In genomic region chr2:172807446-172807845, GRCm38 (mm10) we compare ENCODE assay signal across 27 mouse cellular contexts.
"Had no signal": no experiment of that assay in that cellular context is flagged by ENCODE, and none has a peak within 500 bp of the region (broad histone marks: within the 10 kb centered on the region; RNA-seq: fewer than 3 reads in every experiment).

No protein-coding gene starts in this region.

- DNase-seq: gastrocnemius, adult 2 months; gastrocnemius, postnatal 10 days; gastrocnemius, postnatal 36 days; heart, adult 11 months; heart, adult 2 months; heart, postnatal 10 days; heart, postnatal 4 days; kidney, adult 11 months; kidney, adult 2 months; kidney, adult 9 months; kidney, postnatal 14 days; kidney, postnatal 36 days; layer of hippocampus, adult 9-11 months; layer of hippocampus, postnatal 36 days; left cerebral cortex, postnatal 4 days had no signal

- H3K4me2 ChIP-seq: heart, embryonic 12.5 days; hindbrain, embryonic 12.5 days; hindbrain, embryonic 14.5 days; kidney, embryonic 15.5 days; limb, embryonic 13.5 days; limb, embryonic 15.5 days; liver, embryonic 12.5 days had no signal

- H3K4me1 ChIP-seq: heart, embryonic 12.5 days; liver, embryonic 12.5 days had no signal

- H3K9ac ChIP-seq: heart, embryonic 12.5 days; hindbrain, embryonic 12.5 days; hindbrain, embryonic 14.5 days; kidney, embryonic 15.5 days; limb, embryonic 13.5 days; limb, embryonic 15.5 days; liver, embryonic 12.5 days had no signal

- H3K4me3 ChIP-seq: gastrocnemius, adult 2 months; heart, adult 2 months; heart, embryonic 12.5 days; hindbrain, embryonic 10.5 days; hindbrain, embryonic 12.5 days; kidney, embryonic 15.5 days; limb, embryonic 13.5 days; limb, embryonic 15.5 days; liver, embryonic 12.5 days had no signal

- H3K36me3 ChIP-seq: heart, embryonic 12.5 days; hindbrain, embryonic 10.5 days; hindbrain, embryonic 12.5 days; kidney, embryonic 15.5 days; limb, embryonic 13.5 days; limb, embryonic 15.5 days; liver, embryonic 12.5 days had no signal

- H3K9me3 ChIP-seq: hindbrain, embryonic 12.5 days; kidney, embryonic 15.5 days; limb, embryonic 15.5 days; liver, embryonic 12.5 days had no signal

- ATAC-seq: hindbrain, embryonic 16.5 days; inflammation-experienced regulatory T-cells, adult 6 months; intestine, embryonic 16.5 days; liver, embryonic 12.5 days had no signal

- H3K27ac ChIP-seq: gastrocnemius, adult 2 months; heart, adult 2 months; hindbrain, embryonic 10.5 days; hindbrain, embryonic 12.5 days; hindbrain, embryonic 14.5 days; kidney, embryonic 15.5 days; kidney, postnatal 0 days; limb, embryonic 13.5 days; limb, embryonic 15.5 days; liver, embryonic 12.5 days had no signal

- H3K27me3 ChIP-seq: heart, embryonic 12.5 days; hindbrain, embryonic 12.5 days; kidney, embryonic 15.5 days; limb, embryonic 15.5 days; liver, embryonic 12.5 days had no signal
